Mouse (Mus musculus): ENCODE data around the gene Lrmda. TPM values are rescaled to one million over a fixed set of nuclear protein-coding genes. Genes with fewer than 3 reads are reported as not detected.
"Not testable (repeated sequence)": the region's sequence is repeated elsewhere in the genome, so short reads cannot be mapped to it uniquely, and the experiment has no call there.

Lrmda gene
- polyA plus RNA-seq, 1 experiment from 2014 or later, result 0.66 TPM

DNA sequence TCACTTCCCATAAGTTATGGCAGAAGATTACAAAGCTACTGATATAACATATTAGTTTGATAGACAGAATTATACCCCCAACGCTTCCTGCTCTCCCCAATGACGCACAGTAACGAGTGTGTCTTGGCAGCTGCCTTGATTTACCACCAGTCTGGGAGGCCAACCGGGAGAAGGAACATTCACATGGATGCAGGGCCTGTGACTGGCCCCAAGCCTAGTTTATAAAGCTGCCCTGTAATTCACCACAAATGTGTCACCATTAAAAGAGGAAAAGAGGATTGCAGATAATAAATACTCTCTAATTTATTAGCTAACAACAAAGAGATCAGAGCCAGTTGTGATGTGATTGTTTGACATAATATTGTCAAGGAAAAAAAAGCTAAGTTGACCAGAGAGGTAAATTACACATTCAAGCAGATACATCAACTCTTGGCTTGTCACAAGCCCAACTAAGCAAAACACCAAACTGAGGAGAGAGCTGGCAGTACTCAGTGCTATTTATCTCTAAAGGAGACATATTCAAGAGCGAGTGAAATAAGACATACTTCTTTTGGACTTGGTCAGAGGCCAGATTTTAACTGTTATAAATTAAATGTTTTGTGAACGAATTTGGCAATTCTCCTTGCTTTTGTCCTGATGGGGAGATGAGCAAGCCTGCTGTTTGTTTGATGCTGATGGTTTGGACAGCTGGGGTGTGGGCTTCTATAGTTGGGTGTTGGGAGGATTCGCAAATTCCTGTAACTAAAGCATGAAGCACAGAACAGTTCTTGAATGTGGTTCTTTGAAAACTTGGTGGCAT is 740.9 kb downstream of the Lrmda start:
- ATAC-seq (ENCODE audit: insufficient read depth, low FRiP score, low TSS enrichment) (no peak), DNase-seq (ENCODE audit: low spot score) (no peak)
- Histone ChIP-seq H3K9ac (ENCODE audit: low read length) (no peak overlapping the region), H3K4me3 (ENCODE audit: low read depth, low read length) (no peak overlapping the region), H3K27me3 (ENCODE audit: control insufficient read depth, insufficient read depth, low read length) (no peaks in the 10 kb centered on the region), H3K9me3 (ENCODE audit: control insufficient read depth, low read length) (no peaks in the 10 kb centered on the region), H3K4me1 (ENCODE audit: control insufficient read depth, insufficient read depth, low read length) (peaks cover 2% of the 10 kb centered on the region; the same call in 1 of the 2 replicates), H3K36me3 (ENCODE audit: control insufficient read depth, insufficient read depth, low read length) (no peaks in the 10 kb centered on the region), H3K27ac (ENCODE audit: low read depth, low read length) (no peak overlapping the region), H3K4me2 (ENCODE audit: low read depth) (no peak overlapping the region)
- WGBS, result 32% methylated on average over 7 of the region's 7 CpGs

DNA sequence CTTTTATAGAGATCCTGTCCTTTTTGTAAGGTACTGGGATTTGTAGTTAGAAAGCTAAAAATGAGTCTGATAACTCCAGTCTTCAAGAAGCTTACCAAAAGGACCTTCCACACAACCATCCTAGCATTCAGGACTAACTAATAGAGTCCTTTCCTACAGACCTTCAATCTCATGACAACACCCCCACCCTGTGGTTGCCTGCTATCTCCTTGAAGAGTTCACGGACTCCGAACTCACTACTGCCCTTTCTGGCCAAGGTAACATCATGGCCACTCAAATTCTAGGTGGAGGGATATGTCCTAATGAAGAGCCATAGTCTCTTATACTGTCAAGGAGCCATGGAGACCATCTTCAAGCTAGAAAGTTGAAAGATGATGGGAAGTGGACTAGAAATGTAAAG is 762.2 kb downstream of the Lrmda start:
- WGBS, result 82% methylated on average over 2 of the region's 2 CpGs
- Histone ChIP-seq H3K27ac (ENCODE audit: low read depth, low read length) (no peak overlapping the region), H3K4me3 (ENCODE audit: low read depth, low read length) (no peak overlapping the region), H3K9me3 (ENCODE audit: control insufficient read depth, low read length) (no peaks in the 10 kb centered on the region), H3K27me3 (ENCODE audit: control insufficient read depth, insufficient read depth, low read length) (no peaks in the 10 kb centered on the region), H3K4me1 (ENCODE audit: control insufficient read depth, insufficient read depth, low read length) (peaks cover 22% of the 10 kb centered on the region), H3K9ac (ENCODE audit: low read length) (no peak overlapping the region), H3K4me2 (ENCODE audit: low read depth) (no peak overlapping the region), H3K36me3 (ENCODE audit: control insufficient read depth, insufficient read depth, low read length) (no peaks in the 10 kb centered on the region)
- DNase-seq (ENCODE audit: low spot score) (peak; percentile 28), ATAC-seq (ENCODE audit: insufficient read depth, low FRiP score, low TSS enrichment) (no peak)

DNA sequence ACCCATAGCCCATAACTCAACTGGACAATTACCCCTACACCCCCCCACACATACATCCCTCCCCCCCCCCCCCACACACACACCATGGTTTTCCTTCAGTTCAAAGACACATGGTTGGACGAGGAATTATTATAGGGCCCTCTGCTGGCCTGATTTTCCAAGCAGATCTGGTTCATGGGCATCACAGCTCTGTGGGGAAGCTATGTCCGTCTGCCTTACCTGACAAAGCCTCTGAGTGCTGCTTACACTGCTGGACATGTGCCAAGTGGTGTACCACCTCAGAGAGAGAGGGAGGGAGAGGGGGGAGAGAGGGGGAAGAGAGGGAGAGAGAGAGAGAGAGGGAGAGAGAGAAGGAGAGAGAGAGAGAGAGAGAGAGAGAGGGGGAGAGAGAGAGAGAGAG is 762.9 kb downstream of the Lrmda start:
- ATAC-seq (ENCODE audit: insufficient read depth, low FRiP score, low TSS enrichment) (no peak), DNase-seq (ENCODE audit: low spot score) (peak; percentile 37)
- Histone ChIP-seq H3K4me1 (ENCODE audit: control insufficient read depth, insufficient read depth, low read length) (peaks cover 22% of the 10 kb centered on the region), H3K27me3 (ENCODE audit: control insufficient read depth, insufficient read depth, low read length) (no peaks in the 10 kb centered on the region), H3K4me3 (ENCODE audit: low read depth, low read length) (no peak overlapping the region), H3K9me3 (ENCODE audit: control insufficient read depth, low read length) (no peaks in the 10 kb centered on the region), H3K27ac (ENCODE audit: low read depth, low read length) (no peak overlapping the region), H3K36me3 (ENCODE audit: control insufficient read depth, insufficient read depth, low read length) (no peaks in the 10 kb centered on the region), H3K4me2 (ENCODE audit: low read depth) (no peak overlapping the region), H3K9ac (ENCODE audit: low read length) (no peak overlapping the region)
- 28% methylated on average over 2 of the region's 2 CpGs for WGBS

DNA sequence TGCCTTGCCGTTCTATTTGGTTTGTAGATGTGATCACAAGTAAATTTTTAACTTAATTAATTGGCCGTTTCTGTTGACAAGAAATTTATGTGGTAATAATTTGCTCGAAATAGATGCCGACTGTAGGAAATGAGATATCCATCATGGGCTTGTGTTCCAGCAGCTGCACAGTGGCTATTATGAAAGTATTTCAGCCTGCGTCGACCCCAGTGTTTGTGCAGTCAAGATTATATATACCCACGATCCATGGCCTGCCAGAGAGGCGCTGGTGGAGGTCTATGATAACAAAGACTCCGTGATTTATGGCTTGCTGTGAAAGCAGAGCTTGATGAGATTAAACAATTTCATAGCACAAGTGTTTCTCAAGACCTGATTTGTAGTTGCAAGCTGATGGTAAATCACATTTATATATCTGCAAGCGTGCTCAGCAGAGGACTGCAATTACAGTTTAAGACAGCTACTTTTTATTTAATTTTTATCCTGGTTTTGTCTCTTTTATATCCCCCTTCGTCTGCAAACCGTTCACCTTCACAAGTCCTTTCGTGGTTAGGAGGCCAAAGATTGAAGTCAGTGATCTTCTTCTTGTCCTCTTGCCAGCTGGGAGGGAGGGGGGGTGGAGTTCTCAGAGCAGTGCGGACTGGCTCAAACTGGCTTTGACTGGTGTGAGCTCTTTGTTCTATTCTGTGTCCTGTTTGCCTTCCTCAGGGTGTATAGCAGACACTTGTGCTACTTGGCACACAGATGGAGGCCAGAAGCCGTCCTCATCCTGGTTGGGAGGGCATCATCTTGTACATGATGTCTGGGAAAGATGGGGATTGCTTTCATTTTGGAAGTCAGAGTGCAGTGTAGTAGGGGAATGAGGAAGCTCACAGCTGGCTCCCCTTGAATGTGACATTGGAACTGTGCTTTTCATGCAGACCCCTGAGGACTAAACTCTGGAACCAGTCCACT is 764.0 kb downstream of the Lrmda start:
- Histone ChIP-seq H3K36me3 (ENCODE audit: control insufficient read depth, insufficient read depth, low read length) (no peaks in the 10 kb centered on the region), H3K27ac (ENCODE audit: low read depth, low read length) (peak overlapping the region; percentile 81), H3K4me3 (ENCODE audit: low read depth, low read length) (no peak overlapping the region), H3K9me3 (ENCODE audit: control insufficient read depth, low read length) (no peaks in the 10 kb centered on the region), H3K27me3 (ENCODE audit: control insufficient read depth, insufficient read depth, low read length) (no peaks in the 10 kb centered on the region), H3K9ac (ENCODE audit: low read length) (peak overlapping the region; percentile 54; the same call in 1 of the 2 replicates), H3K4me2 (ENCODE audit: low read depth) (no peak overlapping the region), H3K4me1 (ENCODE audit: control insufficient read depth, insufficient read depth, low read length) (peaks cover 22% of the 10 kb centered on the region)
- peak; percentile 83 for DNase-seq (ENCODE audit: low spot score)
- 9% methylated on average over 15 of the region's 15 CpGs for WGBS
- peak; percentile 87 for ATAC-seq (ENCODE audit: insufficient read depth, low FRiP score, low TSS enrichment)

DNA sequence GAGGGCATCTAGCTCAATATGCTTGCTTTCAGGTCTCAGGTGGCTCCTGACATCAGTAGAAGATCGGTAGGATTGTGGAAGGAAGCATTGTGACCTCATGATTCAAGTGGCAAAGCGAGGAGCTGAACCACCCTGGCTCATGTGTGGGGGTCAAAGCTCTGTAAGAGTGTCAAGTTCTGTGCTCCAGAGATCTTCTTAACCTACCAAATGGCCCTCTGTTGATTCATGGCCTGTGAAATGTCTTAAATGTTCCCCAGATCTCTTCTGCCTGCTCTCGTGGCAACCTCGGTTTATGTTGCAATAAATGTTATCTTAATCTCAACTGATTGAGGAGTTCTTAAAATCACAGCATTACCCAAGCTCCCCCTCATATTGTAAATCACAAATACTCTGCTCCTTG is 780.5 kb downstream of the Lrmda start:
- DNase-seq (ENCODE audit: low spot score), result no peak
- Histone ChIP-seq H3K4me2 (ENCODE audit: low read depth) (no peak overlapping the region), H3K4me1 (ENCODE audit: control insufficient read depth, insufficient read depth, low read length) (no peaks in the 10 kb centered on the region), H3K27ac (ENCODE audit: low read depth, low read length) (no peak overlapping the region), H3K36me3 (ENCODE audit: control insufficient read depth, insufficient read depth, low read length) (no peaks in the 10 kb centered on the region), H3K27me3 (ENCODE audit: control insufficient read depth, insufficient read depth, low read length) (no peaks in the 10 kb centered on the region), H3K9me3 (ENCODE audit: control insufficient read depth, low read length) (no peaks in the 10 kb centered on the region), H3K9ac (ENCODE audit: low read length) (no peak overlapping the region), H3K4me3 (ENCODE audit: low read depth, low read length) (no peak overlapping the region)
- 79% methylated on average over 4 of the region's 4 CpGs for WGBS
- no peak for ATAC-seq (ENCODE audit: insufficient read depth, low FRiP score, low TSS enrichment)

DNA sequence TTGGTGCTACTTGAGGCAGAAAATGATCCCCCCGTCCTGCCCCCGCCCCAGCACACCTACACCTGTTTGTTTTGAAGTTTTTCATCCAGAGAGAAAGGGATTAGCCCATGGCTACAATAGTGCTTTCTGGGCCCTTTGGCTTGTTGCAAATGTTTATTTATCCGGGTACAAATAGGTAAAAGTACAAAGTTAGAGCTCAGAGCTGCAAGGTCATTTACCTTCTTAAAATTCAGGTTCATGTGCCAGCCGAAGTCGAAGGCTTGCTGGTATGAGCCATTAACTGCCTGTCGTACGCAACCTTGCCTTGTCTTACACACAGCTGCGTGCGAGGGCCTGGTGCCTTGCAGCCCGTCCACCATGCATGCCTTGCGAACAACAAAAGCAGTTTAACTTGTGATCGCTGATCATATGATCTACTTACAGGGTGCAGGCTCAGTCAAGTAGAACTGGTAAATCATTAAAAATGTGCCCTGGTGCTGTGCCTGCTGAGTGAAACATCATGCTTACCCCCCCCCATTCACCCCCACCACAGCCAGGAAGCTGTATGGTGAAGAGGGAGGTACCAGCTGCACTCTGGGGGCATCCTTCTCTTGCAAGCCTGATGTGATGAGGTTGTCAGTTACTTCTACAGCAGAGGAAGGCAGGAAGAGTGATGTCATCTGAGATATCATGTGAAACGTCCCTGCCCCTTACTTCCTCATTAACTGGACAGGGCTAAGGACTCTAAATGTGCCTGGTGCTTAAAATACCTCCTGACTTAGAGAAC is 781.5 kb downstream of the Lrmda start:
- Histone ChIP-seq H3K27me3 (ENCODE audit: control insufficient read depth, insufficient read depth, low read length) (no peaks in the 10 kb centered on the region), H3K9me3 (ENCODE audit: control insufficient read depth, low read length) (no peaks in the 10 kb centered on the region), H3K27ac (ENCODE audit: low read depth, low read length) (no peak overlapping the region), H3K4me2 (ENCODE audit: low read depth) (no peak overlapping the region), H3K4me3 (ENCODE audit: low read depth, low read length) (no peak overlapping the region), H3K9ac (ENCODE audit: low read length) (no peak overlapping the region), H3K4me1 (ENCODE audit: control insufficient read depth, insufficient read depth, low read length) (0 out of 2 replicates have a peak, but pooled peaks cover 3% of the 10 kb centered on the region), H3K36me3 (ENCODE audit: control insufficient read depth, insufficient read depth, low read length) (no peaks in the 10 kb centered on the region)
- 77% methylated on average over 13 of the region's 13 CpGs for WGBS
- DNase-seq (ENCODE audit: low spot score) (no peak), ATAC-seq (ENCODE audit: insufficient read depth, low FRiP score, low TSS enrichment) (no peak)

DNA sequence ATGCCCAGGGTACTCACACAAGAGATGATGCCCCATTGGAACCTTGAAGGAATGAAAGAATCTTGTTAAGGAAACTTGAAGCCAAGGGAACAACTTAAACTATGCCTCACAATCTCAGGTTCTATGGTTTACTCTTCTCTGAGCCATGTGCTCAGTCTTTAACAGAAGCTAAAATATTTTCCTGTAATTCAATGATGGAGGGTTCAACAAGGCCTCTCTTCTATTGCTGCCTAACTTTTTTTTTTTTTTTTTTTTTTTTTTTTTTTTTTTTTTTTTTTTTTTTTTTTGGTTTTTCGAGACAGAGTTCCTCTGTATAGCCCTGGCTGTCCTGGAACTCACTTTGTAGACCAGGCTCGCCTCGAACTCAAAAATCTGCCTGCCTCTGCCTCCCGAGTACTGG is 782.2 kb downstream of the Lrmda start:
- ATAC-seq (ENCODE audit: insufficient read depth, low FRiP score, low TSS enrichment); H3K36me3 ChIP-seq (ENCODE audit: control insufficient read depth, insufficient read depth, low read length); DNase-seq (ENCODE audit: low spot score); H3K4me3 ChIP-seq (ENCODE audit: low read depth, low read length); H3K4me1 ChIP-seq (ENCODE audit: control insufficient read depth, insufficient read depth, low read length); H3K4me2 ChIP-seq (ENCODE audit: low read depth); H3K27ac ChIP-seq (ENCODE audit: low read depth, low read length); H3K27me3 ChIP-seq (ENCODE audit: control insufficient read depth, insufficient read depth, low read length); H3K9me3 ChIP-seq (ENCODE audit: control insufficient read depth, low read length); H3K9ac ChIP-seq (ENCODE audit: low read length): not testable (repeated sequence)
- 86% methylated on average over 4 of the region's 4 CpGs for WGBS

DNA sequence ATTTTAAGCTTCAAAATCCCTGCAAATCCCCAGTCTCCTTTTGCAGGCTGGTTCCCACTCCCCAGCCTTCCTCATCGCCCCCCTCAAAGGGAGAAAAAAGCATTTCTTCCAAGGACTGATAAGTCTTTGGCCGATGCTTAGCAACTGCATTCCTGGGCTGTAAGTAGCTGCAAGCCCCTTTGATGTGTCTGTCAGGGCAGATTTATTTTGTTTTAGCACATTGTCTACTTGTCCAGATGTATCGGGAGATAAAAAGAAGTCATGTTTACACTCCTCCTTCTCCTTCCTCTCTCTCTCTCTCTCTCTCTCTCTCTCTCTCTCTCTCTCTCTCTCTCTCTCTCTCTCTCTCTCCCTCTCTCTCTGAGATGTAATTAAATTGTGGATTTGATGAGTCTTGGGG is 787.8 kb downstream of the Lrmda start:
- no peaks in the 10 kb centered on the region for H3K36me3 ChIP-seq (ENCODE audit: control insufficient read depth, insufficient read depth, low read length)
- DNase-seq (ENCODE audit: low spot score), result no peak
- H3K27me3 ChIP-seq (ENCODE audit: control insufficient read depth, insufficient read depth, low read length), result no peaks in the 10 kb centered on the region
- peak overlapping the region; percentile 47; the same call in 1 of the 2 replicates for H3K9ac ChIP-seq (ENCODE audit: low read length)
- H3K4me3 ChIP-seq (ENCODE audit: low read depth, low read length), result no peak overlapping the region
- peak; percentile 53; the same call in 1 of the 2 replicates for ATAC-seq (ENCODE audit: insufficient read depth, low FRiP score, low TSS enrichment)
- H3K9me3 ChIP-seq (ENCODE audit: control insufficient read depth, low read length), result no peaks in the 10 kb centered on the region
- 0% methylated on average over 3 of the region's 3 CpGs for WGBS
- peaks cover 17% of the 10 kb centered on the region for H3K4me1 ChIP-seq (ENCODE audit: control insufficient read depth, insufficient read depth, low read length)
- H3K4me2 ChIP-seq (ENCODE audit: low read depth), result peak overlapping the region; percentile 38
- H3K27ac ChIP-seq (ENCODE audit: low read depth, low read length), result peak overlapping the region; percentile 64; the same call in 1 of the 2 replicates

All from neural tube, embryonic 11.5 days (tissue).